Mouse (Mus musculus) spleen, adult 10 weeks (tissue): ENCODE results near the gene Myom3. TPM values are rescaled to one million over a fixed set of nuclear protein-coding genes. Genes with fewer than 3 reads are reported as not detected.

Source experiments
- polyA plus RNA-seq: library from polyadenylated mRNA; stranded (reverse); fragments of 350-450 nt; fragmentation: Illumina TruSeq; extraction: RNeasy Lipid Tissue Mini Kit (QIAGEN cat#74804); gene quantifications from one replicate; pipeline ENCODE4 v1.2.3, GENCODE M21; 2015; ENCODE audit warnings: low replicate concordance; ENCODE audit not compliant: insufficient read depth

Gene Myom3
- polyA plus RNA-seq: 1.1 TPM

GRCm38 (mm10) chr4:135759356-135759976 is at the start of gene Myom3:
Myom3 (plus strand) TSS chr4:135759715.

GRCm38 (mm10) chr4:135727817-135728216 is 31.7 kb upstream of the Myom3 start, which contains the start of gene Il22ra1:
Il22ra1 (plus strand) TSS chr4:135728172.

GRCm38 (mm10) chr4:135855536-135856222 is 96.2 kb downstream of the Myom3 start, which contains the start of gene Srsf10:
Srsf10 (plus strand) TSS chr4:135855747.

Other genes starting within 250 kb of the Myom3 start
- gene Grhl3, start 186.1 kb upstream of the Myom3 start, polyA plus RNA-seq: 0.15 TPM
- gene Ifnlr1, start 73.4 kb upstream of the Myom3 start, polyA plus RNA-seq: 2.2 TPM
- gene Il22ra1, start 31.5 kb upstream of the Myom3 start, polyA plus RNA-seq: not detected
- 261 TPM for gene Srsf10, start 96.0 kb downstream of the Myom3 start, polyA plus RNA-seq
- gene Pnrc2, start 114.1 kb downstream of the Myom3 start, polyA plus RNA-seq: 314 TPM
- gene Cnr2, start 135.7 kb downstream of the Myom3 start, polyA plus RNA-seq: 67.7 TPM
- 265 TPM for gene Fuca1, start 161.0 kb downstream of the Myom3 start, polyA plus RNA-seq
- gene Hmgcl, start 186.7 kb downstream of the Myom3 start, polyA plus RNA-seq: 36.8 TPM
- 2.2 TPM for gene Gale, start 204.0 kb downstream of the Myom3 start, polyA plus RNA-seq
- gene Lypla2, start 212.9 kb downstream of the Myom3 start, polyA plus RNA-seq: 26.6 TPM
- gene Pithd1, start 227.5 kb downstream of the Myom3 start, polyA plus RNA-seq: 35.9 TPM